Mouse (Mus musculus) ES-Bruce4 (cell line): ENCODE results near the gene 4930404N11Rik. TPM values are rescaled to one million over a fixed set of nuclear protein-coding genes. Genes with fewer than 3 reads are reported as not detected.
A peak's percentile ranks its signal among the peaks of the same experiment; 100 is the strongest.

Source experiments
- H3K27ac ChIP-seq: 2 replicates; pipeline ENCODE4 v1.5.1; 2012; ENCODE audit warnings: low read length, inconsistent platforms; ENCODE audit not compliant: insufficient read depth
- H3K27me3 ChIP-seq: 2 replicates; pipeline ENCODE4 v1.6.1; 2012; ENCODE audit warnings: mild to moderate bottlenecking, low read length, inconsistent platforms; ENCODE audit not compliant: control insufficient read depth, poor library complexity, insufficient read depth, severe bottlenecking
- H3K36me3 ChIP-seq: 2 replicates; pipeline ENCODE4 v1.6.1; 2012; ENCODE audit warnings: inconsistent platforms, mild to moderate bottlenecking, low read length, moderate library complexity; ENCODE audit not compliant: control insufficient read depth, poor library complexity, insufficient read depth, severe bottlenecking
- H3K4me1 ChIP-seq: one replicate; pipeline ENCODE4 v1.8.1; 2011; ENCODE audit warnings: low read length; ENCODE audit not compliant: control insufficient read depth, insufficient read depth
- H3K4me3 ChIP-seq: 2 replicates; pipeline ENCODE4 v1.5.1; 2011; ENCODE audit warnings: low read depth, mild to moderate bottlenecking, low read length
- H3K9ac ChIP-seq: 2 replicates; pipeline ENCODE4 v1.6.1; 2012; ENCODE audit warnings: low read depth, mild to moderate bottlenecking, inconsistent platforms; ENCODE audit not compliant: poor library complexity, severe bottlenecking
- H3K9me3 ChIP-seq: replicated peaks from 2 replicates; pipeline ENCODE4 v1.6.1; 2012; ENCODE audit warnings: mild to moderate bottlenecking, low read length, inconsistent platforms; ENCODE audit not compliant: control insufficient read depth, poor library complexity, insufficient read depth, severe bottlenecking
- CTCF ChIP-seq: IDR thresholded peaks from one replicate; pipeline ENCODE4 v1.8.1; 2011; ENCODE audit warnings: low read depth, low read length
- EP300 ChIP-seq: IDR thresholded peaks from 2 replicates; pipeline ENCODE4 v1.6.1; 2011; ENCODE audit warnings: low read depth, low read length; ENCODE audit not compliant: insufficient read depth
- POLR2A ChIP-seq: IDR thresholded peaks from one replicate; pipeline ENCODE4 v1.8.1; 2011; ENCODE audit warnings: low read length; ENCODE audit not compliant: insufficient read depth
- polyA plus RNA-seq: library from polyadenylated mRNA; stranded (reverse); fragments of >200 nt; gene quantifications from 2 replicates; pipeline ENCODE4 v1.2.4, GENCODE M21; 2011; ENCODE audit warnings: low read depth; ENCODE audit not compliant: missing spikeins, insufficient read depth, insufficient read length

The 4930404N11Rik gene
- polyA plus RNA-seq, 1 experiment = not detected

- no peaks in the 10 kb centered on the region for H3K27me3 ChIP-seq
- peaks cover 3% of the 10 kb centered on the region for H3K4me1 ChIP-seq
- no peak overlapping the region for H3K9ac ChIP-seq
- peaks cover 2% of the 10 kb centered on the region; the same call in 1 of the 2 replicates for H3K36me3 ChIP-seq
- no peak overlapping the region for H3K4me3 ChIP-seq
- no peaks in the 10 kb centered on the region for H3K9me3 ChIP-seq
- no peak overlapping the region for H3K27ac ChIP-seq
- TF ChIP-seq EP300 (no peak), CTCF (no peak), POLR2A (no peak)
These were observed 26.7 kb upstream of the 4930404N11Rik start for GRCm38 (mm10) chr10:81392270-81392669.

GRCm38 (mm10) chr10:81390678-81390965 lies 25.0 kb upstream of the 4930404N11Rik start:
- H3K9me3 ChIP-seq = no peaks in the 10 kb centered on the region
- no peaks in the 10 kb centered on the region for H3K27me3 ChIP-seq
- no peak overlapping the region for H3K4me3 ChIP-seq
- no peak overlapping the region for H3K9ac ChIP-seq
- TF ChIP-seq CTCF (no peak), EP300 (no peak), POLR2A (no peak)
- no peak overlapping the region for H3K27ac ChIP-seq
- peaks cover 12% of the 10 kb centered on the region for H3K36me3 ChIP-seq
- peaks cover 3% of the 10 kb centered on the region for H3K4me1 ChIP-seq

- peaks cover 3% of the 10 kb centered on the region for H3K4me1 ChIP-seq
- H3K9ac ChIP-seq = no peak overlapping the region
- no peaks in the 10 kb centered on the region for H3K9me3 ChIP-seq
- H3K27ac ChIP-seq = no peak overlapping the region
- H3K36me3 ChIP-seq = peaks cover 12% of the 10 kb centered on the region
- H3K4me3 ChIP-seq = no peak overlapping the region
- H3K27me3 ChIP-seq = no peaks in the 10 kb centered on the region
- TF ChIP-seq POLR2A (no peak), EP300 (no peak), CTCF (peak; percentile 93)
These were observed 24.4 kb upstream of the 4930404N11Rik start for GRCm38 (mm10) chr10:81389801-81390677.

- Histone ChIP-seq H3K36me3 (peaks cover 12% of the 10 kb centered on the region), H3K27ac (no peak overlapping the region)
These were observed 23.8 kb upstream of the 4930404N11Rik start for GRCm38 (mm10) chr10:81389373-81389772.

GRCm38 (mm10) chr10:81388505-81389055 lies 23.0 kb upstream of the 4930404N11Rik start, which contains the start of gene Gm48552:
Gene Gm48552, plus strand, starts transcription at chr10:81389005.
- H3K9me3 ChIP-seq = no peaks in the 10 kb centered on the region
- peaks cover 12% of the 10 kb centered on the region for H3K36me3 ChIP-seq
- peaks cover 3% of the 10 kb centered on the region for H3K4me1 ChIP-seq
- no peaks in the 10 kb centered on the region for H3K27me3 ChIP-seq
- no peak within 1 kb of the TSS for H3K4me3 ChIP-seq
- TF ChIP-seq CTCF = no peak
- TF ChIP-seq EP300 = no peak
- no peak for TF ChIP-seq POLR2A
- H3K27ac ChIP-seq = no peak within 1 kb of the TSS
- H3K9ac ChIP-seq = no peak within 1 kb of the TSS

More at GRCm38 (mm10) chr10:81389373-81389772, 23.8 kb upstream of the 4930404N11Rik start:
- Histone ChIP-seq H3K4me3 (no peak overlapping the region), H3K27me3 (no peaks in the 10 kb centered on the region), H3K4me1 (peaks cover 3% of the 10 kb centered on the region), H3K9ac (no peak overlapping the region), H3K9me3 (no peaks in the 10 kb centered on the region)
- no peak for TF ChIP-seq POLR2A
- TF ChIP-seq CTCF = no peak
- TF ChIP-seq EP300 = no peak

- H3K27ac ChIP-seq = no peak overlapping the region
- H3K4me1 ChIP-seq = no peaks in the 10 kb centered on the region
- H3K27me3 ChIP-seq = no peaks in the 10 kb centered on the region
- H3K9ac ChIP-seq = no peak overlapping the region
- no peak for TF ChIP-seq EP300
- TF ChIP-seq CTCF = no peak
- TF ChIP-seq POLR2A = no peak
- no peaks in the 10 kb centered on the region for H3K9me3 ChIP-seq
- H3K36me3 ChIP-seq = peaks cover 12% of the 10 kb centered on the region
- no peak overlapping the region for H3K4me3 ChIP-seq
These were observed 22.1 kb upstream of the 4930404N11Rik start for GRCm38 (mm10) chr10:81387716-81388115.
